Mouse (Mus musculus) kidney, adult 8-10 months (tissue): Measurements from ENCODE around the gene Caskin2.
A peak's percentile ranks its signal among the peaks of the same experiment; 100 is the strongest.

Experiments used
- DNase-seq, 2 experiments: peaks; one replicate each; pipeline ENCODE4 v3.0.0; 2022

The Caskin2 gene

GRCm38 (mm10) chr11:115830550-115831325 lies 17.3 kb upstream of the Caskin2 start:
- DNase-seq, result peak; percentile 69 to 71

- no peak for DNase-seq
Observed at GRCm38 (mm10) chr11:115829036-115829435, 15.6 kb upstream of the Caskin2 start.

- no peak for DNase-seq
Observed at GRCm38 (mm10) chr11:115827624-115828023, 14.2 kb upstream of the Caskin2 start.

- no peak for DNase-seq
Observed at GRCm38 (mm10) chr11:115826487-115826886, 13.0 kb upstream of the Caskin2 start.

GRCm38 (mm10) chr11:115824813-115825212 lies 11.4 kb upstream of the Caskin2 start:
- DNase-seq, result no peak

GRCm38 (mm10) chr11:115823774-115824740 lies 10.6 kb upstream of the Caskin2 start, which contains the start of gene Llgl2:
Gene Llgl2 (plus strand): TSS chr11:115824049.
- DNase-seq, result peak; percentile 91 to 95

- DNase-seq, result no peak
Observed at GRCm38 (mm10) chr11:115821001-115821400, 7.6 kb upstream of the Caskin2 start.

- DNase-seq, result peak in 1 of 2 experiments; percentile 46
Observed at GRCm38 (mm10) chr11:115819915-115820623, 6.6 kb upstream of the Caskin2 start.

GRCm38 (mm10) chr11:115817331-115817730 lies 3.9 kb upstream of the Caskin2 start:
- no peak for DNase-seq

GRCm38 (mm10) chr11:115814605-115815450 lies 1.4 kb upstream of the Caskin2 start, which contains the start of gene Tsen54:
Gene Tsen54 (plus strand): TSS chr11:115814724.
- peak; percentile 79 to 89 for DNase-seq

GRCm38 (mm10) chr11:115812533-115813420 lies 662 bp downstream of the Caskin2 start:
- DNase-seq, result peak in 1 of 2 experiments; percentile 54

- peak; percentile 57 to 72 for DNase-seq
Observed at GRCm38 (mm10) chr11:115812095-115812494, 1.3 kb downstream of the Caskin2 start.

- no peak for DNase-seq
Observed at GRCm38 (mm10) chr11:115811381-115812093, 1.9 kb downstream of the Caskin2 start.

GRCm38 (mm10) chr11:115810377-115810776 lies 3.1 kb downstream of the Caskin2 start:
- peak; percentile 77 to 84 for DNase-seq

GRCm38 (mm10) chr11:115809311-115809781 lies 4.1 kb downstream of the Caskin2 start:
- peak; percentile 61 to 76 for DNase-seq

GRCm38 (mm10) chr11:115808696-115809310 lies 4.6 kb downstream of the Caskin2 start:
- no peak for DNase-seq

- no peak for DNase-seq
Observed at GRCm38 (mm10) chr11:115807971-115808370, 5.5 kb downstream of the Caskin2 start.

GRCm38 (mm10) chr11:115807306-115807705 lies 6.1 kb downstream of the Caskin2 start:
- DNase-seq, result no peak

GRCm38 (mm10) chr11:115806154-115806553 lies 7.3 kb downstream of the Caskin2 start:
- no peak for DNase-seq
